Mouse (Mus musculus): ENCODE measurements at regions not wholly inside any gene's neighbourhood (a gene's known extent, or its start where the extent isn't known, plus 50 kb on each side); places are given as distances from the start of the nearest gene placed in this dataset.

GRCm38 (mm10) chr3:17870895-17871482, 77.2 kb upstream of the Cypt12 start:
- ATAC-seq (ENCODE audit: low FRiP score) = peak; percentile 66; the same call in 1 of the 2 replicates
- WGBS = 56% methylated on average over 4 of the region's 4 CpGs
- H3K27me3 ChIP-seq = no peaks in the 10 kb centered on the region
- no peak overlapping the region for H3K9ac ChIP-seq
- H3K27ac ChIP-seq = no peak overlapping the region
- H3K4me2 ChIP-seq (replicated peaks) = no peak overlapping the region
- H3K4me3 ChIP-seq = no peak overlapping the region
- H3K4me1 ChIP-seq = no peaks in the 10 kb centered on the region
- no peaks in the 10 kb centered on the region for H3K36me3 ChIP-seq
- H3K9me3 ChIP-seq (replicated peaks) = no peaks in the 10 kb centered on the region

GRCm38 (mm10) chr3:17895869-17896268, 52.3 kb upstream of the Cypt12 start:
- H3K9ac ChIP-seq = no peak overlapping the region
- H3K4me1 ChIP-seq = no peaks in the 10 kb centered on the region
- H3K9me3 ChIP-seq (replicated peaks) = no peaks in the 10 kb centered on the region
- H3K27me3 ChIP-seq = no peaks in the 10 kb centered on the region
- H3K4me3 ChIP-seq = no peak overlapping the region
- no peak overlapping the region for H3K27ac ChIP-seq
- H3K4me2 ChIP-seq (replicated peaks) = no peak overlapping the region
- WGBS = 38% methylated on average over 2 of the region's 2 CpGs
- ATAC-seq (ENCODE audit: low FRiP score) = no peak
- no peaks in the 10 kb centered on the region for H3K36me3 ChIP-seq

- no peaks in the 10 kb centered on the region for H3K27me3 ChIP-seq
- no peak overlapping the region for H3K9ac ChIP-seq
- no peak overlapping the region for H3K4me3 ChIP-seq
- H3K36me3 ChIP-seq = no peaks in the 10 kb centered on the region
- H3K4me1 ChIP-seq = no peaks in the 10 kb centered on the region
- 86% methylated on average over 4 of the region's 4 CpGs for WGBS
- no peak overlapping the region for H3K4me2 ChIP-seq (replicated peaks)
- no peaks in the 10 kb centered on the region for H3K9me3 ChIP-seq (replicated peaks)
- no peak for ATAC-seq (ENCODE audit: low FRiP score)
- H3K27ac ChIP-seq = no peak overlapping the region
Measured at GRCm38 (mm10) chr3:17896756-17897155, 51.5 kb upstream of the Cypt12 start.

Small RNA genes lying in the stretch of these regions (microRNA-seq; reads per million reads assigned to microRNA genes)
- gene Mir124a-2 = 10.0 reads per million, percentile 21 among the genes with 10 or more reads in this experiment
